Mouse (Mus musculus) small intestine, adult 2 months (tissue): ENCODE results near the gene Frmd8. TPM values are rescaled to one million over a fixed set of nuclear protein-coding genes. Genes with fewer than 3 reads are reported as not detected.

Experiments used
- H3K27ac ChIP-seq: fragments of 200-500 bp; 2 replicates; pipeline ENCODE4 v1.5.1; 2012; ENCODE audit warnings: low read depth, low read length, control low read depth, inconsistent platforms; ENCODE audit not compliant: insufficient read depth
- H3K27me3 ChIP-seq: fragments of 200-500 bp; 2 replicates; pipeline ENCODE4 v1.6.1; 2012; ENCODE audit warnings: mild to moderate bottlenecking, moderate library complexity, low read length, inconsistent platforms; ENCODE audit not compliant: control insufficient read depth, insufficient read depth
- H3K36me3 ChIP-seq: fragments of 200-500 bp; 2 replicates; pipeline ENCODE4 v1.6.1; 2012; ENCODE audit warnings: mild to moderate bottlenecking, low read length, control low read depth, inconsistent platforms; ENCODE audit not compliant: control insufficient read depth, insufficient read depth
- H3K4me1 ChIP-seq: fragments of 200-500 bp; 2 replicates; pipeline ENCODE4 v1.6.1; 2012; ENCODE audit warnings: low read length, inconsistent platforms, mixed read lengths; ENCODE audit not compliant: control insufficient read depth, insufficient read depth, insufficient read length
- H3K4me3 ChIP-seq: fragments of 200-500 bp; 2 replicates; pipeline ENCODE4 v1.5.1; 2012; ENCODE audit warnings: low read depth, mild to moderate bottlenecking, control low read depth, inconsistent platforms, low read length, moderate library complexity
- CTCF ChIP-seq: fragments of 200-500 bp; IDR thresholded peaks from 2 replicates; pipeline ENCODE4 v1.5.1; 2012; ENCODE audit warnings: low read depth, mild to moderate bottlenecking, control low read depth, inconsistent platforms, low read length, moderate library complexity, mixed read lengths; ENCODE audit not compliant: insufficient replicate concordance, insufficient read length; ENCODE audit errors: extremely low read depth
- POLR2A ChIP-seq: fragments of 200-500 bp; IDR thresholded peaks from 2 replicates; pipeline ENCODE4 v1.6.1; 2012; ENCODE audit warnings: low read depth, mild to moderate bottlenecking, control low read depth, inconsistent platforms, low read length, moderate library complexity
- whole genome bisulfite sequencing: fragments of 180-500 bp; shearing (Covaris S2); methylation state at CpG from one replicate; pipeline ENCODE4 v1.1.7; 2018; 5-methylcytosine and 5-hydroxymethylcytosine counted together
- polyA plus RNA-seq: library from polyadenylated mRNA; depleted of rRNA; stranded (reverse); fragments of >200 nt; gene quantifications from 2 replicates; pipeline ENCODE4 v1.2.3, GENCODE M21; 2012; rRNA removed

The Frmd8 gene
- polyA plus RNA-seq, 1 experiment, result 62.1 TPM

DNA sequence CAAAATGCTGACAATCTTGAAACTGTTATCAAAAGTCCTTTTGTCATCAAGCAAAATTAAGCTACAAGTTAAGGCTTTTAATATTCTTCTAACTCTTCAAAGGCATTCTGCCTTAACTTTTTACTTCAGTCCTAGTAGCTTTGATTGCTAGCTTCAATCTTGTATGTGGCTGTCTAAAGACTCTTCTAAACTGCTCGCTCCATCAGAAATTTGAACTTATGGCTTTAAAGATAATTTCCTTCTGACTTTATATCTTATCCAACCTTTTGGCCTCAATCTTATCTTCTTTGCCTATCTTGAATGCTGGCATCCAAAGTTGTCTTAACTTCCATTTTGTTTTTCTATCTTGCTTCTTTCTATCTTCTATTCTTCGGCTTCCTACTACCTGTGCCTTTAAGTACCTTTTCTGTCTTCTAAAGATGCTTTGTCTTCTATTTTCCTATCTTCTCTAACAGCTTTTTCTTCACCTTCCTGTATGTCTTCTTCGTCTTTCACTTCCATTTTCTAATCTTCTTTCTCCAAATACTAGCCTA lies 73.6 kb downstream of the Frmd8 start:
- Histone ChIP-seq H3K27me3 (no peaks in the 10 kb centered on the region), H3K4me3 (peak overlapping the region; percentile 78), H3K36me3 (peaks cover 39% of the 10 kb centered on the region), H3K4me1 (peaks cover 8% of the 10 kb centered on the region), H3K27ac (peak overlapping the region; percentile 87)
- TF ChIP-seq POLR2A (no peak), CTCF (no peak)
- WGBS, result 2% methylated on average over 3 of the region's 3 CpGs

DNA sequence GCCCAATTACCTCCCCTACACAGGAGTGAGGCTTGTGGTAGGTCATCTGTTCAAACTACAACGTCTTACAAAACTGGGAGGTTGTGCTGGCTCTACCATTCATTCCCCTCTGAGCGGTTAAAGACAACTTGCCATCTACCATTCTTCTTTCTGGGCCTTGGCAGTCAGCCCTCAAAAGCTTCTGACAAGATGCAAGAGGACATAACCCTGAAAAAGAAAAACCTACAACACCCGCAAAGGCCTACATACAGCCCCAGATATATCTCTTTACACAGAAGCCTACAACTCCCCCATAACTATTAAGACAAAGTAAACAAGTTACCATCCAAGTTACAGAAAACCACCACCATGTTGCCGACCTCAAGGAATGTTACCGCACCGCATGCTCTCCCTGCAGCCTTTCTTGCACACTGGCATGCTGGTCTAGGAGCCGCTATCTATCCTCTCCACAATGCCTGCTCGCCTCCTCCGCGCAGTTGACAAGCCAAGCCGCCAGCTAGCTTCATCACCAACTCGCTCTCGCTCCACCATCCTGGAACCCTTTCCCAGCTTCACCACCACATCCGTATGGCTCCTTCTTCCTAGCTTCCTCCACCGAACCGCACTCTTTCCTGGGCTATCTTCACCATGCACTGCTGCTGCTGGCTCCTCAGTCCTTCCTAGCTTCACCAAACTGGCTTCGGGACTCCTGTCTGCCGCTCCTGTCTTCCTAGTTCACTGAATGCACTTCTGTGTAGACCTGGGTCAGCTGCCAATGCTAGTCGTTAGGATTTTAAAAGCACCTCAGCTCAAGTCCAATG lies 74.2 kb downstream of the Frmd8 start:
- peak overlapping the region; percentile 78 for H3K4me3 ChIP-seq
- no peaks in the 10 kb centered on the region for H3K27me3 ChIP-seq
- 1% methylated on average over 19 of the region's 19 CpGs for WGBS
- TF ChIP-seq POLR2A (0 out of 2 replicates have a peak, but pooled peaks have one; percentile 37), CTCF (no peak)
- H3K36me3 ChIP-seq, result peaks cover 45% of the 10 kb centered on the region
- peaks cover 2% of the 10 kb centered on the region for H3K4me1 ChIP-seq
- peak overlapping the region; percentile 60 for H3K27ac ChIP-seq

DNA sequence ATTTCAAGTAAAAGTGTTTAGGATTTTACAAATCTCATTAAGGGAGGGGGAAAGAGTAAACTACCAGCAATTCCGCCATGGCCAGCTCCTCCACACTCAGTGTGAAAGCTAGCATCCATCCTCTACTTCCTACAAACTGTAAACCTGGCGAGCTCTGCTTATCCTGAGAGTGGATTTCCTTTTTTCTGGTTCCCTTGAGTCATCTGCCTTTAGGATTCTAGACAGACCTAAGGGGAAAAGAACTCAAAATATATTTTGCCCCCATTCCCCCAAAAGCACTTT lies 74.8 kb downstream of the Frmd8 start:
- TF ChIP-seq CTCF, result no peak
- no peak for TF ChIP-seq POLR2A
- H3K4me1 ChIP-seq, result peaks cover 1% of the 10 kb centered on the region
- H3K27ac ChIP-seq, result peak overlapping the region; percentile 60
- no peaks in the 10 kb centered on the region for H3K27me3 ChIP-seq
- WGBS, result 0% methylated on average over 2 of the region's 2 CpGs
- H3K36me3 ChIP-seq, result peaks cover 50% of the 10 kb centered on the region
- peak overlapping the region; percentile 78 for H3K4me3 ChIP-seq

Other genes with a start within 250 kb of the Frmd8 start
- gene Rela, start 237.8 kb downstream of the Frmd8 start, polyA plus RNA-seq, result 35.8 and 61.0 TPM in 2 replicates
- 35.1 and 54.0 TPM in 2 replicates for gene Sipa1, start 211.6 kb downstream of the Frmd8 start, polyA plus RNA-seq
- 65.8 and 169 TPM in 2 replicates for gene Map3k11, start 186.5 kb downstream of the Frmd8 start, polyA plus RNA-seq
- 85.4 and 150 TPM in 2 replicates for gene Pcnx3, start 186.4 kb downstream of the Frmd8 start, polyA plus RNA-seq
- 0.57 TPM in 1 of 2 replicates, not detected in the other for gene Kcnk7, start 170.9 kb downstream of the Frmd8 start, polyA plus RNA-seq
- 62.1 and 100 TPM in 2 replicates for gene Ehbp1l1, start 149.0 kb downstream of the Frmd8 start, polyA plus RNA-seq
- gene Fam89b, start 145.6 kb downstream of the Frmd8 start, polyA plus RNA-seq, result 69.8 and 126 TPM in 2 replicates
- 28.2 and 30.2 TPM in 2 replicates for gene Ltbp3, start 134.4 kb downstream of the Frmd8 start, polyA plus RNA-seq
- gene Scyl1, start 103.9 kb downstream of the Frmd8 start, polyA plus RNA-seq, result 37.1 and 52.5 TPM in 2 replicates
- 207 and 241 TPM in 2 replicates for gene Slc25a45, start 2.5 kb upstream of the Frmd8 start, polyA plus RNA-seq
- 0.90 and 2.0 TPM in 2 replicates for gene Tigd3, start 18.9 kb upstream of the Frmd8 start, polyA plus RNA-seq
- 34.1 and 64.3 TPM in 2 replicates for gene Dpf2, start 37.7 kb upstream of the Frmd8 start, polyA plus RNA-seq
- 10.3 and 30.6 TPM in 2 replicates for gene Cdc42ep2, start 49.5 kb upstream of the Frmd8 start, polyA plus RNA-seq
- gene Pola2, start 88.9 kb upstream of the Frmd8 start, polyA plus RNA-seq, result 14.2 and 40.8 TPM in 2 replicates
- 0.08 TPM in 1 of 2 replicates, not detected in the other for gene Slc22a20, start 110.9 kb upstream of the Frmd8 start, polyA plus RNA-seq
- 30.9 and 129 TPM in 2 replicates for gene Capn1, start 140.6 kb upstream of the Frmd8 start, polyA plus RNA-seq
- 70.9 and 103 TPM in 2 replicates for gene Syvn1, start 171.3 kb upstream of the Frmd8 start, polyA plus RNA-seq
- gene Mrpl49, start 182.5 kb upstream of the Frmd8 start, polyA plus RNA-seq, result 7.6 and 14.8 TPM in 2 replicates
- gene Fau, start 182.6 kb upstream of the Frmd8 start, polyA plus RNA-seq, result 1,660 and 2,469 TPM in 2 replicates
- gene Znhit2, start 185.9 kb upstream of the Frmd8 start, polyA plus RNA-seq, result 56.8 and 78.1 TPM in 2 replicates
- 30.6 and 49.4 TPM in 2 replicates for gene Tm7sf2, start 193.1 kb upstream of the Frmd8 start, polyA plus RNA-seq
- 46.5 and 84.2 TPM in 2 replicates for gene Vps51, start 202.0 kb upstream of the Frmd8 start, polyA plus RNA-seq
- gene Tmem262, start 204.8 kb upstream of the Frmd8 start, polyA plus RNA-seq, result not detected in 2 replicates
- not detected in 2 replicates for gene Gm28374, start 207.0 kb upstream of the Frmd8 start, polyA plus RNA-seq
- 62.1 and 119 TPM in 2 replicates for gene Zfpl1, start 209.7 kb upstream of the Frmd8 start, polyA plus RNA-seq
- gene Cdca5, start 209.7 kb upstream of the Frmd8 start, polyA plus RNA-seq, result 1.6 and 2.6 TPM in 2 replicates
- not detected in 2 replicates for gene AC131692.1, start 219.1 kb upstream of the Frmd8 start, polyA plus RNA-seq
- 46.7 and 1,874 TPM in 2 replicates for gene Naaladl1, start 230.5 kb upstream of the Frmd8 start, polyA plus RNA-seq
- gene Sac3d1, start 243.4 kb upstream of the Frmd8 start, polyA plus RNA-seq, result 35.7 and 46.4 TPM in 2 replicates